Mouse (Mus musculus) neural tube, embryonic 13.5 days (tissue): Measurements from ENCODE around the gene Rnf31. TPM values are rescaled to one million over a fixed set of nuclear protein-coding genes. Genes with fewer than 3 reads are reported as not detected.
A peak's percentile ranks its signal among the peaks of the same experiment; 100 is the strongest.

Source experiments
- ATAC-seq: fragments of 200-750 bp; cut with Nextera tagmentation; 2 replicates; pipeline ENCODE4 v1.8.0; 2017; ENCODE audit warnings: low read depth, mild to moderate bottlenecking, moderate TSS enrichment, moderate library complexity
- H3K27ac ChIP-seq: fragments of 300-500 bp; sonication (generic); replicated peaks from 2 replicates; pipeline ENCODE4 v1.5.1; 2015; ENCODE audit warnings: moderate library complexity, mild to moderate bottlenecking, inconsistent platforms
- H3K27me3 ChIP-seq: fragments of 300-500 bp; sonication (generic); 2 replicates; pipeline ENCODE4 v1.6.1; 2015; ENCODE audit warnings: mild to moderate bottlenecking, inconsistent platforms
- H3K36me3 ChIP-seq: fragments of 300-500 bp; sonication (generic); 2 replicates; pipeline ENCODE4 v1.6.1; 2015; ENCODE audit warnings: mild to moderate bottlenecking, inconsistent platforms
- H3K4me1 ChIP-seq: fragments of 300-500 bp; sonication (generic); replicated peaks from 2 replicates; pipeline ENCODE4 v1.6.1; 2015; ENCODE audit warnings: inconsistent platforms
- H3K4me2 ChIP-seq: fragments of 300-500 bp; sonication (generic); 2 replicates; pipeline ENCODE4 v1.6.1; 2015; ENCODE audit warnings: inconsistent platforms, mild to moderate bottlenecking, moderate library complexity
- H3K4me3 ChIP-seq: fragments of 300-500 bp; sonication (generic); 2 replicates; pipeline ENCODE4 v1.5.1; 2015; ENCODE audit warnings: mild to moderate bottlenecking, inconsistent platforms
- H3K9ac ChIP-seq: fragments of 300-500 bp; sonication (generic); 2 replicates; pipeline ENCODE4 v1.6.1; 2015; ENCODE audit warnings: moderate library complexity, mild to moderate bottlenecking, inconsistent platforms
- H3K9me3 ChIP-seq: fragments of 300-500 bp; sonication (generic); 2 replicates; pipeline ENCODE4 v1.6.1; 2016; ENCODE audit warnings: inconsistent platforms
- WGBS: fragments of 180-500 bp; shearing (Covaris S2); methylation state at CpG from one replicate; pipeline ENCODE4 v1.1.7; 2015; 5-methylcytosine and 5-hydroxymethylcytosine counted together
- polyA plus RNA-seq: library from polyadenylated mRNA; unstranded; fragments of >200 nt; fragmentation: Nextera tagmentation; extraction: Ambion mirVana; gene quantifications from 2 replicates; pipeline ENCODE4 v1.2.1, GENCODE M21; 2015

Gene Rnf31
- polyA plus RNA-seq, 1 experiment from 2014 or later, result 21.7 TPM

GRCm38 (mm10) chr14:55641291-55641690 lies 49.8 kb downstream of the Rnf31 start:
- Histone ChIP-seq H3K4me2 (no peak overlapping the region), H3K9me3 (no peaks in the 10 kb centered on the region), H3K4me3 (no peak overlapping the region), H3K27me3 (no peaks in the 10 kb centered on the region), H3K27ac (no peak overlapping the region), H3K9ac (no peak overlapping the region), H3K4me1 (peaks cover 28% of the 10 kb centered on the region), H3K36me3 (peaks cover 52% of the 10 kb centered on the region)
- no peak for ATAC-seq
- WGBS, result 91% methylated on average over 13 of the region's 13 CpGs

DNA sequence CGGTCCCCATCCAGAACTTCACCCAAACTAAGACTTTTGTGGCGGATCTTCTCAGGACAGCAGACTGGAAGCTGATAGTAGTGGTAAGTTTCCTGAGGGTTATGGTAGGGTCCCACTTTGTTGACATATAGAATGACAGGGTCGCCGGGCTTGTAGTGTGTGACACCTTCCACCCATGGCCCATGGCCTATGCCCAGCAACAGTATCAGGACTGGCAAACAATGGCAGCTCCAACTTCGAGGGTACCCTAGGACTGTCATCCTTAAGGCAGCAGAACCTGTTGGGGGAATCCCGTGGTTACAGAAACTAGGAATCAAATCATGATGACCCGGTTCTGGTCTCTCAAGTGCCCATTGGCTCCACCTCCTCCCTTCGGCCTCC lies 51.2 kb downstream of the Rnf31 start:
- ATAC-seq, result peak; percentile 26
- Histone ChIP-seq H3K4me1 (peaks cover 26% of the 10 kb centered on the region), H3K4me2 (peak overlapping the region; percentile 78), H3K4me3 (peak overlapping the region; percentile 97), H3K36me3 (peaks cover 38% of the 10 kb centered on the region), H3K9me3 (no peaks in the 10 kb centered on the region), H3K27me3 (no peaks in the 10 kb centered on the region), H3K9ac (peak overlapping the region; percentile 94), H3K27ac (peak overlapping the region; percentile 97)
- WGBS, result 25% methylated on average over 8 of the region's 8 CpGs

GRCm38 (mm10) chr14:55643060-55643907 lies 51.8 kb downstream of the Rnf31 start, which contains the start of gene Tm9sf1:
TSS of gene Tm9sf1 (minus strand) at chr14:55643806.
- ATAC-seq, result peak; percentile 88
- peaks cover 32% of the 10 kb centered on the region for H3K36me3 ChIP-seq
- WGBS, result under 1% methylated on average over 89 of the region's 89 CpGs

DNA sequence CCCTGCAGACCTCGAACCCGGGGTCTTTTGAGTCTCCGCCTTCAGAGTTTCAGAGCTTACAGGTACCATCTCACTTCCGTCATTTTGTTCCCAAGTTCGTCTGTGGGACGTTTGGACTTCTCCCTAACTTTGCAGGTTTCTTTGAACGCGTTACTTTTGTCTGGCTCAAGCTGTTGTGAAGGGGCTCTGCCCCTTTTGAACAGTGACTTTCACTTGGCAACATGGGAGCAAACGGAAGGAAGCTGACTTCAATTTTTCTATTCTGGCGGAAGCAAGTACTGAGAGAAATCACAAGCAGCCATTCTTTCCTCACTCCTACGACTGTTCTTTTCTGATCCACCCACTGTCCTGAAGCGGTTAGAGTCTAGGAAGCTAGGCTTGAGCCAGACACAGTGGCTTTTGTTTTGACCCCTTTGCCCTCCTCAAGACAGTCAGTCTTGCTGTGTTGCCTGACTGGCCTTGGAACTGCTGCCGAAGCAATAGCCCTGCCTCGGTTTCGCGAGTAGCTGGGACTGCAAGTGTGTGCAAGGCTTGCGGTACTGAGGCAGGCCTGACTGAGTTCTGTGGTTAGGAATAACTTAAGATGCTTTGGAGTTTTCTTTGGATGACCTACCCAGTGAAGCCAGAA lies 52.9 kb downstream of the Rnf31 start:
- WGBS, result 26% methylated on average over 17 of the region's 17 CpGs
- no peaks in the 10 kb centered on the region for H3K27me3 ChIP-seq
- ATAC-seq, result no peak
- H3K4me2 ChIP-seq, result peak overlapping the region; percentile 78
- H3K9me3 ChIP-seq, result no peaks in the 10 kb centered on the region
- no peak overlapping the region for H3K27ac ChIP-seq
- H3K9ac ChIP-seq, result peak overlapping the region; percentile 94
- H3K4me1 ChIP-seq, result peaks cover 26% of the 10 kb centered on the region
- H3K4me3 ChIP-seq, result peak overlapping the region; percentile 97
- peaks cover 23% of the 10 kb centered on the region for H3K36me3 ChIP-seq

More at GRCm38 (mm10) chr14:55643060-55643907, 51.8 kb downstream of the Rnf31 start, which contains the start of gene Tm9sf1:
- peak within 1 kb of the TSS; percentile 97 for H3K4me3 ChIP-seq
- H3K27me3 ChIP-seq, result no peaks in the 10 kb centered on the region
- peaks cover 26% of the 10 kb centered on the region for H3K4me1 ChIP-seq
- no peaks in the 10 kb centered on the region for H3K9me3 ChIP-seq
- peak within 1 kb of the TSS; percentile 94 for H3K9ac ChIP-seq
- peak within 1 kb of the TSS; percentile 97 for H3K27ac ChIP-seq
- peak within 1 kb of the TSS; percentile 78 for H3K4me2 ChIP-seq

GRCm38 (mm10) chr14:55649884-55650283 lies 58.4 kb downstream of the Rnf31 start, which contains the start of gene Tssk4:
TSS of gene Tssk4 (plus strand) at chr14:55650184.
- Histone ChIP-seq H3K4me1 (peaks cover 5% of the 10 kb centered on the region), H3K27me3 (no peaks in the 10 kb centered on the region), H3K9me3 (no peaks in the 10 kb centered on the region), H3K9ac (no peak within 1 kb of the TSS), H3K4me3 (no peak within 1 kb of the TSS), H3K27ac (no peak within 1 kb of the TSS), H3K4me2 (no peak within 1 kb of the TSS), H3K36me3 (no peaks in the 10 kb centered on the region; the same call in 1 of the 2 replicates)
- 93% methylated on average over 2 of the region's 2 CpGs for WGBS
- no peak for ATAC-seq

DNA sequence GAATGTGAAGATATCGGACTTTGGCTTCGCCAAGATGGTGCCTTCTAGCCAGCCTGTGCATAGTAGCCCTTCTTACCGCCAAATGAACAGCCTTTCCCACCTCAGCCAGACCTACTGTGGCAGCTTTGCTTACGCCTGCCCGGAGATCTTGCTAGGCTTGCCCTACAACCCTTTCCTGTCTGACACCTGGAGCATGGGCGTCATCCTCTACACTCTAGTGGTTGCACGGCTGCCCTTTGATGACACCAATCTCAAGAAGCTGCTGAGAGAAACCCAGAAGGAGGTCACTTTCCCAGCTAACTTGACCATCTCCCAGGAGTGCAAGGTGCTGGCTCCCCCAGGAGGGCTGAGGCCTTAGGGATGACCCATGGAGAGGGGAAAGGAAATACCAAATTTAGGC lies 60.0 kb downstream of the Rnf31 start:
- ATAC-seq, result no peak
- no peak overlapping the region for H3K27ac ChIP-seq
- H3K27me3 ChIP-seq, result no peaks in the 10 kb centered on the region
- no peak overlapping the region for H3K4me2 ChIP-seq
- H3K36me3 ChIP-seq, result no peaks in the 10 kb centered on the region; the same call in 1 of the 2 replicates
- 90% methylated on average over 7 of the region's 7 CpGs for WGBS
- H3K4me1 ChIP-seq, result no peaks in the 10 kb centered on the region
- no peak overlapping the region for H3K4me3 ChIP-seq
- no peak overlapping the region for H3K9ac ChIP-seq
- no peaks in the 10 kb centered on the region for H3K9me3 ChIP-seq

Other genes starting within 250 kb of the Rnf31 start
- gene Dhrs4, start 113.0 kb upstream of the Rnf31 start, polyA plus RNA-seq, result 26.1 and 31.9 TPM in 2 replicates
- gene Carmil3, start 101.1 kb upstream of the Rnf31 start, polyA plus RNA-seq, result 19.6 and 21.7 TPM in 2 replicates
- gene Cpne6, start 81.3 kb upstream of the Rnf31 start, polyA plus RNA-seq, result 5.7 and 10.1 TPM in 2 replicates
- gene Nrl, start 66.7 kb upstream of the Rnf31 start, polyA plus RNA-seq, result 0.07 TPM in 1 of 2 replicates, not detected in the other
- gene Pck2, start 51.4 kb upstream of the Rnf31 start, polyA plus RNA-seq, result 18.7 and 20.3 TPM in 2 replicates
- gene Dcaf11, start 31.7 kb upstream of the Rnf31 start, polyA plus RNA-seq, result 109 and 126 TPM in 2 replicates
- 0.59 TPM in 1 of 2 replicates, not detected in the other for gene A730061H03Rik, start 31.3 kb upstream of the Rnf31 start, polyA plus RNA-seq
- gene Fitm1, start 16.1 kb upstream of the Rnf31 start, polyA plus RNA-seq, result 1.0 and 3.2 TPM in 2 replicates
- 167 and 179 TPM in 2 replicates for gene Psme1, start 13.6 kb upstream of the Rnf31 start, polyA plus RNA-seq
- 20.4 and 24.5 TPM in 2 replicates for gene Emc9, start 6.4 kb upstream of the Rnf31 start, polyA plus RNA-seq
- 178 and 199 TPM in 2 replicates for gene Psme2, start 595 bp upstream of the Rnf31 start, polyA plus RNA-seq
- gene Irf9, start 11.9 kb downstream of the Rnf31 start, polyA plus RNA-seq, result 9.8 and 10.4 TPM in 2 replicates
- gene Rec8, start 26.3 kb downstream of the Rnf31 start, polyA plus RNA-seq, result 17.4 and 17.6 TPM in 2 replicates
- gene Ipo4, start 44.2 kb downstream of the Rnf31 start, polyA plus RNA-seq, result 81.6 and 84.5 TPM in 2 replicates
- gene Gm49378, start 46.2 kb downstream of the Rnf31 start, polyA plus RNA-seq, result 1.9 and 3.0 TPM in 2 replicates
- 60.0 and 61.2 TPM in 2 replicates for gene Tm9sf1, start 52.1 kb downstream of the Rnf31 start, polyA plus RNA-seq
- 0.30 and 0.31 TPM in 2 replicates for gene Tssk4, start 58.5 kb downstream of the Rnf31 start, polyA plus RNA-seq
- gene Mdp1, start 68.8 kb downstream of the Rnf31 start, polyA plus RNA-seq, result 68.6 and 70.4 TPM in 2 replicates
- 51.1 and 55.0 TPM in 2 replicates for gene Gmpr2, start 80.2 kb downstream of the Rnf31 start, polyA plus RNA-seq
- gene Nedd8, start 80.4 kb downstream of the Rnf31 start, polyA plus RNA-seq, result 551 and 603 TPM in 2 replicates
- 26.3 and 26.9 TPM in 2 replicates for gene Tinf2, start 90.1 kb downstream of the Rnf31 start, polyA plus RNA-seq
- gene Tgm1, start 122.2 kb downstream of the Rnf31 start, polyA plus RNA-seq, result 0.17 and 0.66 TPM in 2 replicates
- gene Rabggta, start 130.6 kb downstream of the Rnf31 start, polyA plus RNA-seq, result 50.6 and 53.2 TPM in 2 replicates
- gene Dhrs1, start 154.0 kb downstream of the Rnf31 start, polyA plus RNA-seq, result 90.0 and 95.0 TPM in 2 replicates
- gene Nop9, start 154.0 kb downstream of the Rnf31 start, polyA plus RNA-seq, result 29.3 and 32.7 TPM in 2 replicates
- 0.24 TPM in 1 of 2 replicates, not detected in the other for gene Cideb, start 166.8 kb downstream of the Rnf31 start, polyA plus RNA-seq
- 0.29 and 0.33 TPM in 2 replicates for gene Ltb4r2, start 169.7 kb downstream of the Rnf31 start, polyA plus RNA-seq
- gene Ltb4r1, start 174.3 kb downstream of the Rnf31 start, polyA plus RNA-seq, result 0.21 and 0.28 TPM in 2 replicates
- gene Adcy4, start 192.4 kb downstream of the Rnf31 start, polyA plus RNA-seq, result 4.4 and 5.7 TPM in 2 replicates
- 4.3 and 4.7 TPM in 2 replicates for gene Ripk3, start 197.2 kb downstream of the Rnf31 start, polyA plus RNA-seq
- gene Nfatc4, start 231.4 kb downstream of the Rnf31 start, polyA plus RNA-seq, result 12.2 and 14.2 TPM in 2 replicates